ENCODE assay signal across 30 mouse cellular contexts in the genomic region with DNA sequence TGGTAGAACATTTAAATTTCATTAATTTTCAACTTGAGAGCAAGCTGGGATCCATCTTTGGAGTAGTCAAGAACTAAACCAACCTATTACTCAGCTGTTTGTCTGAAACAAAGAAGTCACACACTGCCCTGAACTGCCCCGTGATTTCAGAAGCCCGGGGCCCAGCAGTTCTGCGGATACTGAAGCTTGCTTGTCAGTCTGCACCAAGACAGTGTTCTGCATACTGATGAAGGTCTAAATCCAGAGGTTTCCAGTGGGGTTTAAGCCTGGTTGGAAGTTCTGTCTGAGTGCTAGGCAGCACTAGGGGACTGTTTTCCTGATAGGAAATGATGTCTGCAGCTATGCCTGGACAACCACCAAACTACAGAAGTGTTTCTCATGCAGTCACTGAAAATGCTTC. TPM values are rescaled to one million over a fixed set of nuclear protein-coding genes. Genes with fewer than 3 reads are reported as not detected.
DNase-seq lines count a peak whose midpoint lies in the region; ATAC-seq lines count a peak whose summit lies in the region.
"Had no signal": no experiment of that assay in that cellular context is flagged by ENCODE, and none has a peak within 500 bp of the region (broad histone marks: within the 10 kb centered on the region; RNA-seq: fewer than 3 reads in every experiment).

No protein-coding gene starts in this region.

- no peak overlapping the region for H3K4me2 ChIP-seq in forebrain, embryonic 12.5 days
- no peak overlapping the region for H3K4me2 ChIP-seq in heart, embryonic 13.5 days
- no peak overlapping the region for H3K4me2 ChIP-seq in heart, embryonic 12.5 days
- no peak overlapping the region for H3K4me2 ChIP-seq in midbrain, embryonic 12.5 days (replicated peaks)
- H3K4me2 ChIP-seq in midbrain, embryonic 14.5 days (ENCODE audit: low read length) = no peak overlapping the region
- H3K4me2 ChIP-seq: forebrain, embryonic 15.5 days; hindbrain, embryonic 12.5 days; intestine, embryonic 15.5 days; liver, embryonic 11.5 days; lung, embryonic 15.5 days; midbrain, embryonic 13.5 days had no signal

- peaks cover 16% of the 10 kb centered on the region for H3K4me1 ChIP-seq in forebrain, embryonic 12.5 days
- H3K4me1 ChIP-seq in forebrain, embryonic 10.5 days = peaks cover 25% of the 10 kb centered on the region
- peaks cover 30% of the 10 kb centered on the region for H3K4me1 ChIP-seq in heart, embryonic 13.5 days
- peaks cover 16% of the 10 kb centered on the region; the same call in 1 of the 2 replicates for H3K4me1 ChIP-seq in heart, embryonic 12.5 days (replicated peaks)
- peaks cover 9% of the 10 kb centered on the region; the same call in 1 of the 2 replicates for H3K4me1 ChIP-seq in midbrain, embryonic 12.5 days
- no peaks in the 10 kb centered on the region for H3K4me1 ChIP-seq in midbrain, embryonic 14.5 days (ENCODE audit: control insufficient read depth, insufficient read depth, low read length)
- H3K4me1 ChIP-seq: forebrain, embryonic 15.5 days; intestine, embryonic 15.5 days had no signal

- H3K9me3 ChIP-seq in forebrain, embryonic 12.5 days = no peaks in the 10 kb centered on the region
- H3K9me3 ChIP-seq in forebrain, embryonic 10.5 days = no peaks in the 10 kb centered on the region
- H3K9me3 ChIP-seq in heart, embryonic 13.5 days = no peaks in the 10 kb centered on the region
- H3K9me3 ChIP-seq in heart, embryonic 12.5 days (replicated peaks) = no peaks in the 10 kb centered on the region
- H3K9me3 ChIP-seq in midbrain, embryonic 12.5 days = no peaks in the 10 kb centered on the region
- H3K9me3 ChIP-seq in midbrain, embryonic 14.5 days (ENCODE audit: control insufficient read depth, low read length) = no peaks in the 10 kb centered on the region
- H3K9me3 ChIP-seq: forebrain, embryonic 15.5 days; G1E; hindbrain, embryonic 12.5 days; intestine, embryonic 15.5 days; lung, embryonic 15.5 days; midbrain, embryonic 13.5 days had no signal

- no peak for DNase-seq in forebrain, embryonic 10.5 days (ENCODE audit: extremely low spot score, low spot score)
- no peak for DNase-seq in midbrain, embryonic 14.5 days
- DNase-seq in ovary, postnatal 10 days (ENCODE audit: low spot score) = no peak
- no peak for DNase-seq in left cerebral cortex, postnatal 14 days (ENCODE audit: low spot score in 2 of 2)
- DNase-seq: adrenal gland, postnatal 10 days; cerebellum, adult 18-20 months; cerebellum, postnatal 14 days; gastrocnemius, postnatal 25 days; heart, postnatal 36 days; kidney, adult 2 months; kidney, postnatal 36 days; layer of hippocampus, postnatal 36 days; right cerebral cortex, adult 18-20 months; spleen, adult 18-20 months; thymus, postnatal 14 days had no signal

- no peak overlapping the region for H3K4me3 ChIP-seq in forebrain, embryonic 12.5 days (replicated peaks)
- no peak overlapping the region for H3K4me3 ChIP-seq in forebrain, embryonic 10.5 days
- no peak overlapping the region for H3K4me3 ChIP-seq in heart, embryonic 13.5 days
- no peak overlapping the region for H3K4me3 ChIP-seq in heart, embryonic 12.5 days
- H3K4me3 ChIP-seq in midbrain, embryonic 12.5 days = no peak overlapping the region
- H3K4me3 ChIP-seq in midbrain, embryonic 14.5 days (replicated peaks; ENCODE audit: low read depth, low read length) = no peak overlapping the region
- H3K4me3 ChIP-seq: forebrain, embryonic 15.5 days; hindbrain, embryonic 12.5 days; intestine, embryonic 15.5 days; layer of hippocampus, adult 2 months; lung, embryonic 15.5 days; midbrain, embryonic 13.5 days had no signal

- no peak overlapping the region for H3K27ac ChIP-seq in forebrain, embryonic 12.5 days
- H3K27ac ChIP-seq in forebrain, embryonic 10.5 days = no peak overlapping the region
- peak overlapping the region; percentile 28; the same call in 1 of the 2 replicates for H3K27ac ChIP-seq in heart, embryonic 13.5 days (replicated peaks)
- no peak overlapping the region for H3K27ac ChIP-seq in heart, embryonic 12.5 days (ENCODE audit: poor library complexity, severe bottlenecking)
- no peak overlapping the region for H3K27ac ChIP-seq in midbrain, embryonic 12.5 days (replicated peaks)
- no peak overlapping the region for H3K27ac ChIP-seq in midbrain, embryonic 14.5 days (replicated peaks; ENCODE audit: low read depth, low read length)
- H3K27ac ChIP-seq: forebrain, embryonic 15.5 days; hindbrain, embryonic 12.5 days; hindbrain, postnatal 0 days; intestine, embryonic 15.5 days; layer of hippocampus, adult 2 months; lung, embryonic 15.5 days; midbrain, embryonic 13.5 days had no signal

- no peak overlapping the region for H3K9ac ChIP-seq in forebrain, embryonic 12.5 days
- H3K9ac ChIP-seq in heart, embryonic 13.5 days = no peak overlapping the region
- no peak overlapping the region for H3K9ac ChIP-seq in heart, embryonic 12.5 days
- H3K9ac ChIP-seq in midbrain, embryonic 12.5 days (replicated peaks) = no peak overlapping the region
- H3K9ac ChIP-seq in midbrain, embryonic 14.5 days (replicated peaks; ENCODE audit: low read length) = no peak overlapping the region
- H3K9ac ChIP-seq: forebrain, embryonic 15.5 days; hindbrain, embryonic 12.5 days; intestine, embryonic 15.5 days; lung, embryonic 15.5 days; midbrain, embryonic 13.5 days had no signal

- intact Hi-C loops in left cerebral cortex, postnatal 14 days (cut with DNase I) = no loop called here

- no peaks in the 10 kb centered on the region for H3K27me3 ChIP-seq in forebrain, embryonic 12.5 days
- no peaks in the 10 kb centered on the region for H3K27me3 ChIP-seq in forebrain, embryonic 10.5 days (ENCODE audit: poor library complexity, severe bottlenecking)
- H3K27me3 ChIP-seq in heart, embryonic 13.5 days (replicated peaks) = no peaks in the 10 kb centered on the region
- H3K27me3 ChIP-seq in heart, embryonic 12.5 days (replicated peaks) = no peaks in the 10 kb centered on the region
- no peaks in the 10 kb centered on the region for H3K27me3 ChIP-seq in midbrain, embryonic 12.5 days
- no peaks in the 10 kb centered on the region for H3K27me3 ChIP-seq in midbrain, embryonic 14.5 days (ENCODE audit: control insufficient read depth, insufficient read depth, low read length)
- H3K27me3 ChIP-seq: forebrain, embryonic 15.5 days; hindbrain, embryonic 12.5 days; intestine, embryonic 15.5 days; lung, embryonic 15.5 days; midbrain, embryonic 13.5 days had no signal

- ATAC-seq in forebrain, embryonic 12.5 days (ENCODE audit: low FRiP score) = peak; percentile 55; the same call in 1 of the 2 replicates
- no peak for ATAC-seq in heart, embryonic 13.5 days (ENCODE audit: extremely low read depth, insufficient number of reproducible peaks, low FRiP score, low TSS enrichment)
- no peak for ATAC-seq in heart, embryonic 12.5 days (ENCODE audit: insufficient number of reproducible peaks, low FRiP score)
- peak; percentile 44; the same call in 1 of the 2 replicates for ATAC-seq in midbrain, embryonic 12.5 days (ENCODE audit: low FRiP score, low read depth)
- no peak for ATAC-seq in midbrain, embryonic 14.5 days (ENCODE audit: low FRiP score, low TSS enrichment)
- ATAC-seq: forebrain, embryonic 15.5 days; hindbrain, postnatal 0 days; intestine, embryonic 15.5 days; midbrain, embryonic 13.5 days had no signal

- H3K36me3 ChIP-seq in forebrain, embryonic 12.5 days (replicated peaks) = no peaks in the 10 kb centered on the region
- H3K36me3 ChIP-seq in forebrain, embryonic 10.5 days (replicated peaks) = no peaks in the 10 kb centered on the region
- no peaks in the 10 kb centered on the region for H3K36me3 ChIP-seq in heart, embryonic 13.5 days
- no peaks in the 10 kb centered on the region for H3K36me3 ChIP-seq in heart, embryonic 12.5 days
- H3K36me3 ChIP-seq in midbrain, embryonic 12.5 days = no peaks in the 10 kb centered on the region
- no peaks in the 10 kb centered on the region for H3K36me3 ChIP-seq in midbrain, embryonic 14.5 days (ENCODE audit: control insufficient read depth, insufficient read depth, low read length)
- H3K36me3 ChIP-seq: forebrain, embryonic 15.5 days; G1E; hindbrain, embryonic 12.5 days; intestine, embryonic 15.5 days; lung, embryonic 15.5 days; midbrain, embryonic 13.5 days had no signal

- WGBS in forebrain, embryonic 12.5 days = 27% methylated on average over 3 of the region's 3 CpGs
- WGBS in forebrain, embryonic 10.5 days = 71% methylated on average over 3 of the region's 3 CpGs
- 48% methylated on average over 3 of the region's 3 CpGs for WGBS in heart, embryonic 13.5 days
- WGBS in heart, embryonic 12.5 days = 50% methylated on average over 3 of the region's 3 CpGs
- WGBS in midbrain, embryonic 12.5 days = 40% methylated on average over 3 of the region's 3 CpGs
- WGBS in midbrain, embryonic 14.5 days = 22% methylated on average over 3 of the region's 3 CpGs

RNA-seq across cellular contexts. Expression of a gene that starts 8.2 kb away (rescaled TPM):
- polyA plus RNA-seq in forebrain, embryonic 12.5 days (2016; fragmentation: Nextera tagmentation; extraction: Ambion mirVana) = 0.83 and 1.1 TPM in 2 replicates
- 0.06 TPM in 1 of 2 replicates, not detected in the other for polyA plus RNA-seq in forebrain, embryonic 10.5 days (2016; fragmentation: Nextera tagmentation; extraction: Ambion mirVana)
- 0.60 and 0.76 TPM in 2 replicates for polyA plus RNA-seq in heart, embryonic 13.5 days (2015; fragmentation: Nextera tagmentation; extraction: Ambion mirVana)
- 0.73 and 0.85 TPM in 2 replicates for polyA plus RNA-seq in heart, embryonic 12.5 days (2016; fragmentation: Nextera tagmentation; extraction: Ambion mirVana)
- polyA plus RNA-seq in midbrain, embryonic 12.5 days (2016; fragmentation: Nextera tagmentation; extraction: Ambion mirVana) = 0.34 and 0.84 TPM in 2 replicates
- polyA plus RNA-seq in midbrain, embryonic 14.5 days (2014; fragmentation: Nextera tagmentation; extraction: Ambion mirVana) = 0.18 and 0.28 TPM in 2 replicates
- under 1 TPM; 0.42 to 0.55 TPM for total RNA-seq in left cerebral cortex, postnatal 14 days (2021)
- total RNA-seq: megakaryocyte progenitor cell, adult 5-6 weeks; neutrophil, adult 5-6 weeks had no signal
- polyA plus RNA-seq: G1E had no signal

Comparison
In these comparisons a context has a peak if more than half of its experiments do, and no peak if none do; other contexts are left out.
1. ATAC-seq: peak in forebrain, embryonic 12.5 days (single experiment) and midbrain, embryonic 12.5 days (single experiment); none in heart, embryonic 13.5 days (single experiment), heart, embryonic 12.5 days (single experiment) and midbrain, embryonic 14.5 days (single experiment).